Mouse (Mus musculus) frontal cortex, postnatal 14 days (tissue): Measurements from ENCODE around the gene Fpr1.
"Not testable (repeated sequence)": the region's sequence is repeated elsewhere in the genome, so short reads cannot be mapped to it uniquely, and the experiment has no call there.

Experiments used
- DNase-seq, 2 experiments: peaks; one replicate each; pipeline ENCODE4 v3.0.0; 2022; ENCODE audit warnings: low spot score in 2 of 2

Gene Fpr1

DNA sequence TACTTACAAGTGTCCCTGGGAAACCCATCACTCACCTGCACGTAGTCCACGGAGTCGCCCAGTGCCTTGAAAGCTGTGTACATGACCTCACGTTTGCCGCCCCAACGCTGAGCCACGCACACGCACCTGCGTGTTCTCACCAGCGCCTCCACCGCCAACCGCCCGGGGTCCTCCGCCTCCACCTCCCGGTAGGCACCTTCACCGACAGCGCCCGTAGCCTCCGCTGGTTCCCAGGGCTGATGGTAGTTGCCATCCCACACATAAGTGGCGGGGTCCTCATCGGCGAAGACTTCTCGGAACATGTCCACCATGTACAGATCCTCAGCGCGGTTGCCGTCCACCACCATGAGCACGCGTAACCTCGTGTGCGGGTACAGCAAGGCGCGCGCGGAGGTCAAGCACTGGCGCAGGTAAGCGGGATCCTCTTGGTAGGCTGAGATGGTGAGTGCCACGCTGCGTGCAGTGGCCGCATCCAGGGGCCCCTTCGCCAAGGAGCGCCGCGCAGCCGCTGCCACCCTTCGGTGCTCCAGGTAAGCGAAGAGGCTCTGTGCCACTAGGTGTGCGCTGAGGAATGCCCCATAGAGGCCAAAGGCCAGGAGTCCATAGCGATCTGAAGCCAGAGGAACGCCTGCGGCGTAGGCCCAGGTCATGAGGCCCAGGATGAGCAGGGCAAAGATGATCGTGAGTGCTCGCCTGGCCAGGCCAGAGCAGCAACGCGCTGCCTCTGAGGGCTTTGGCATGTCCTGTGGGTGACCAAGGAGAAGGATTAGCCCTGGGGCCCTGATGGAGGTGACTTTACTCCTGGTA is 33.6 kb downstream of the Fpr1 start:
- DNase-seq, result no peak

DNA sequence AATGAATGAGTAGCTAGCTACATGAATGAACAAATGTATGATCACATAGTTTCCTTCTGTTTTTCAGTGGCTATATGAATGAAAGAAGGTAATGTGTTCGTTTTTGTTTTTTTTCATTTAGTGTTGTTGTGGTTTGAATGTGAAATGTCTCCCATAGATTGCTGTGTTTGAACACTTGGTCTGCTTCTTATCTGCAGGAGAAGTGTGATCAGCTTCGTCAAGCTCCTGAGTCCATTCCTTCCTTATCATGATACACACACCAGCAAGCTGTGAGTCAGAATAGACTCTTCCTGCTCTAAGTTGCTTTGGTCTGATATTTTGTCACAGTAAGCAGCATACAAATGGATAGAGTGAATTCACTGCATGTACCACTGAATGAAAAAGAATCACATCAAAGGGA is 34.8 kb downstream of the Fpr1 start:
- DNase-seq, result no peak

DNA sequence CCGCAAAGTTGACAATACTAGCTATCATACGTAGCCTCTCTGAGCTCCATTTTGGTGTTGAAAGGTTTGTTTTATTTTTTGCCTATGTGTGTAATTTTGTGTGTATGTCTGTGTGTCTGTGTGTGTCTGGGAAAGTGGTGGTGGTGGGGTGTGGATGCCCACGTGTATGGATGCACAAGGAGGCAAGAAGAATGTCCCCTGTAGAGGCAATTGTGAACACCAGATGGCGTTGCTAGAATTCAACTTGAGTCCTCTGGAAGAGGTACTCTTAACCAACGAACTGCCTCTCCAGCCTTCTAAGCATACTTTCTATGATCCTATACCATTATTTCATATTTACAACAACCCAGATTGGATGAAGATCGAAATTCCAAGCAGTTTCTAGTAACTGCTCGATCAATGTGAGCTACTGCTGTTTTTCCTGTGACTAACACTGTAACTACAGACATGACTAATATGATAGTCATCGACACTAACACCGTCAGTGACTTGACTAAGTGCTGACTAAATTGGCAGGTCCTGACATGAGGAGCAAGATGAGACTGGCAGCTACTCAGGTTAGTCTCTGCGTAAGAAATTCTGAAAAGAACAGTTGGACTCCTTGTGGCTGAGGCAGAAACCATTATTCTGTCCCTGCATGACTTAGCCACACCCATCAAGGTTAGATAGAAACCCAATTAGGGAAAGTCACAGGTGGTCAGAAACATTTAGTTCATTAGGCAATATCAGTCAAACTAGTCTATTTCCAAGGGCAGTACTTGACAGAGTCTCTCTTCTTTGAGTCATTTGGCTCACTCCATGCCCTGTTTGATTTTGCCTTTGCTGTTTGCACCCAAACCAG is 38.3 kb downstream of the Fpr1 start:
- peak in 1 of 2 experiments; percentile 31 for DNase-seq

DNA sequence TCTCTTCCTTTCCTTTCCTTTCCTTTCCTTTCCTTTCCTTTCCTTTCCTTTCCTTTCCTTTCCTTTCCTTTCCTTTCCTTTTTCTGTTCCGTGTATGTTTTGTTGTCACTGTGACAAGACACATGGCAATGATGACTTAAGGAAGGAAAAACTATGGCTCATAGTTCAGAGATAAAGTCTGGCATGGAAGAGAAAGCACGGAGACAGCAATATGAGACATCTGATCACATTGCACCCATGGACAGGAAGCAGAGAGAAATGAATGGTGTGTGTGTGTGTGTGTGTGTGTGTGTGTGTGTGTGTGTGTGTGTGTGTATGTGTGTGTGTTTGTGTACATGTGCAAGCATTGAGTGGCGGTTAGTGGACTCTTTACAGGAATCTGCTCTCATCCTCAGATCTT is 39.1 kb downstream of the Fpr1 start:
- DNase-seq, result not testable (repeated sequence)

DNA sequence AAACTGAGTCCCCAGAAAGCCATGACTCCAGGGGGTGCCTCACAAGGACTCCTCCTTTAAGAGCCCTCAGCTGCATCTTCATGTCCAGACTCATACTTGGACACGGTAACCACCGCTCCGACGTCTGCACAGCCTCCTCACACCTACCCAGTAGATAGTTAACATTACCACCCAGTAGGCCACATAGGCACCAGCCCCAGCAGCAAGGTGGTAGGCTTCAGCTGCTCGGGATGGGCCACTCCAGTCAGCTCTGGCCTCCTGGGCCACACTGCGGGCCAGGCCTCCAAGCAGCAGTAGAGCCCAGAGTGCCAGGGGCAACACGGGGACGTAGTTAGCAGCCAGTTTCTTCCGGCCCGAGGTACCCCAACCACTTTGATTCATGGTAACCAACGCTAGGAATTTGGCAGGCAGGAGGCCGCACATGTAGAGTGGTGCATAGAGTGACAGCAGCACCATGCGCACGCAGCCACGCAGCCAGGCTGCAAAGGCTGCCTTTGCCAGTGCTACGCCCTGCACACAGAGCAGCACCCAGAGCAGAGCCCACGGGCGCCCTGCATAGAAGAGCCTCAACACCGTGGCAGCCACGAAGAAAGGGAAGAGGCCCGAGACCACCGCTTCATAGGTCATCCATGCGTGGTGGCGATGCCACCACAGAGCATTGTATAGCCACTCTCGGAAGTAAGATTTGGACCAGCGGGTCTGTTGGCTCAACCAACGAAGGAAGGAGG is 40.0 kb downstream of the Fpr1 start:
- no peak for DNase-seq

DNA sequence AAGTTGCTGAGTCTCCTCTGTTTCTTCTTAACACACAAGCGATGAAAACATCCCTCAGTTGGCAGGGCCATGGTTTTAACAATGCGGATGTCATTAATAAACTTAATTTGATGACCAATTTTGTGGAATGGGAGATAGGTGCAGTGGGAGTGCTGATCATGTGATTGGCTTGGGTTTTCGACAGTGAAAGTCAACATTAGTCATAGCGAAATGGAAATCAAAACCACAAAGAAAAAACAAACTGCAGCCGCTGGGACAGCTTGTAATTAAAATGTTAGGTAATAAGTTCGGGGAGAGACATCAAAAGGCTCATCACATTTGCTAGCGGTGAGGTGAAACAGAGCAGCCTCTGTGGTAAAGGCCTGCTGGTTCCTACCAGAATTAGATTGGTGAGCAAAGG is 42.9 kb downstream of the Fpr1 start:
- no peak for DNase-seq

DNA sequence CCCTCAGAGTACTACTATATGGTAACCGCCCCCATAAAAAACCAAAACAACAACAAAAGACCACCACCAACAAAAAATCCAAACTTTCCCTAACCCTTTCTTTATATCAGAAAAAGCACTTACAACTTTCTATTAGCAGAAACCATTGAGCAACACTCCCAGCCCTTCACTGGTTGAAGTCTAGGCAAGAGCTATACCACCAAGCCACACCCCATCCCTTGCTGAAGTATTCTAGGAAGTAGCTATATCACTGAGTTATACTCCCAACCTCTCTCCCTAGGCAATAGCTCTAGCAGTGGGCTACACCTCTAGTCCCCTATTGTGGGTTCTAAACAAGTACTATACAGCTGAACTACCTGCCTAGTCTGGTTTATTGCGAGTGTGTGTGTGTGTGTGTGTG is 44.5 kb downstream of the Fpr1 start:
- DNase-seq, result no peak

DNA sequence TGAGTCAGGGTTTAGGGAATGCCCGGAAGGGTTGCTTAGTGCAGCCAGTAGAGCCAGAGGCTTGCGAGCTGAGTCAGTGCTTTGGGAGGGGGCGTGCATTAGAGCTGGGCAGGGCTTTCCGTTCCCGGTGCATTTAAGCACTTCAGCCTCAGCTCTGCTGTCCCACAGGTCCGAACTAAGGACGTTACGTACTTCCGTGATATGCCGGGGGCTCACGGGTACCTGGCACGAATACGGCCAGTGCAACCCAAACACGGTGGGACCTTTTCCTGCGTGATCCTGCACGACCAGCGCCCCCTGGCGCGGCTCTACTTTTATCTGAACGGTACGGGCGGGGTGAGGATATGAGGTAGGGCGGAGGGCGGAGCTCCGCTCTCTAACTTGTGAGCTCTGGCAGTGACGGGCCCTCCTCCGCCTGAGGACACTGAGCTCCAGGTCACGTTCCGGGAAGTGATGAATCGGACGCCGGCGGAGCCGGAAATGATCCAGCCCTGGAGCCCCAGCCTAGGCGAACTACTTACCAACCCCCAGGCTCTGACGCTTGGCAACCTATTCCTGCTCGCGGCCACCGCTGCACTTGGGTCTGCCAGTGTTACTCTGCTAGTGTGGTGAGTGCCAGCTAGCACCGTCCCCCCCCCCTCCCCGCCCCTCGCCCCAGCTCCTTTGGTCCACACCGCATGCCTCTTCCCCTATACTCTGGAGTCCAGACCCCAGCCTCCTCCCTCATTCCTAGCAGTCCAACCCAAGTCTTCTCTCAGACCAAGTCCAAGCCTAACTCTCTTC is 45.6 kb downstream of the Fpr1 start:
- DNase-seq, result peak; percentile 94

DNA sequence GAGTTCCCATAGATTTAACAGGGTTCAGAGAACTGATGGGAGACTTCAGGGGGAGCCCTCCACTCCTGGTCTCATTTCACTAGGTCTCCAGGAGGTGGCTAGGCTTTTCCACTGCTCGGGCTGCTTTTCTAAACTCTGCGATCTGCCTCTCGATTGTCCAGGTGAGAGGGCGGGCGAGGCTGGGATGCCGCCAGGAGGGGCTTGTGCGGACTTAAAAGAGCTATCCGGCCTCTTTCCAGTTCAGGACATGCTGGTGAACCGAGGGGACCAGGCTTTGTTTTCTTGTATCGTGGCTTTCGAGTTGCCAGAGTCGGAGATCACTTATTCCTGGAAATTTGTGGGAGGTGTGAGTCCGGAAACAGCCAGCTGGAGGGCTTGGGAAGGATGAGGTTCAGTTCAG is 46.3 kb downstream of the Fpr1 start:
- peak; percentile 29 to 31 for DNase-seq

DNA sequence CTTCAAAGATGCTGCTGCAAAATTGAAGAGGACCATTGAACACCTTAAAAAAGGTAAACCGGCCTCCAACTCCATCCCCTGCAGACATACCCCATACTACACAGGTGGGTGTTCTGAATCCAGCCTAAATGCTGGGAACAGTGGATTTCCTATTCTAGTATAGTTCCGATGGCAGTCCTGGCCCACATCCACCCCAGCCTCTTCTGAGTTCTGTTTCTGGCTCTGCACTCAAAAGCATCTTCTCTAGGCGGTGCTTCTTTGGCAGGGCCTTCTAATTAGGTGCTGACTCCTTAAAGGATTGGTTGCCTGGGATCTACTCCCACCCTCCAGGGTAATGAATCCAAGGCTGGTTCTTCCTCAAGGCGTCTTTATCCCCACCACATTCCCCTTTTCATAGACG is 47.6 kb downstream of the Fpr1 start:
- no peak for DNase-seq

DNA sequence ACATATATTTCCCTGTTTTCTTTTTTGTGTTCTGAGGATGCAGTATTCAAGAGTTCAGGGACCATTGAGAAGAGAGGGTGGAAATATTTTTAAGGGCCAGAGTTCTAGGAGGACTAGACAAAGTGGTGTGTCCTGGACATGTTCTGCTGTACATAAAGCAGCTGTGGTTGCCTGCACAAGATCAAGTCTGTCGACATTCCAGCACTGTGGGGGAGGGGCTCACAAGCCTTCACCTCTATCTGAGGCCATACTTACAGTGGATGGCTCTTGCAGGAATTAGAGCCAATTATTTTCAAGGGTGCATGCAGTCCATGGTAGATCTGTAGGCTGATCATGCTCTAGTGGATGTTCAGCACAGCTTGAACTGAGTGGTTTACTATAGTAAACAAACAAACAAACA is 48.8 kb downstream of the Fpr1 start:
- no peak for DNase-seq

DNA sequence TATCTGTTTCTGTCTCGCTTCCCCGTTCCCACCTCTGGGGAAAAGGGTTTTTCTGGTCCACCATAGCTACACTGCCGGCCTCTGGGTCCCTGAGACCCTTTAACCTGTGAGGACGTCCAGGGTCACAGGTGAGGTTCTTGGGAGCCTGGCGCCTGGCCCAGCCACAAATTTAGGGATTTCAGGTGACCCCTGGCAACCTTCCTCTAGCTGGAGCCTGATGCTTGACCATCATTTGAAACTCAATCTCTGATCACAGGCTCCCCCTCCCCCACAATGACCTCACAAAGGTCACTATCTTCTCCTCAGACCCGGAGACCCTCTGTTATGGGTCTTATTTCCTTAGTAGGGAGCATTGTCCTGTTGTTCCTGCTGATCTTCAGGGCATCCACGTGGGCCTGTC is 53.0 kb downstream of the Fpr1 start:
- DNase-seq, result no peak

DNA sequence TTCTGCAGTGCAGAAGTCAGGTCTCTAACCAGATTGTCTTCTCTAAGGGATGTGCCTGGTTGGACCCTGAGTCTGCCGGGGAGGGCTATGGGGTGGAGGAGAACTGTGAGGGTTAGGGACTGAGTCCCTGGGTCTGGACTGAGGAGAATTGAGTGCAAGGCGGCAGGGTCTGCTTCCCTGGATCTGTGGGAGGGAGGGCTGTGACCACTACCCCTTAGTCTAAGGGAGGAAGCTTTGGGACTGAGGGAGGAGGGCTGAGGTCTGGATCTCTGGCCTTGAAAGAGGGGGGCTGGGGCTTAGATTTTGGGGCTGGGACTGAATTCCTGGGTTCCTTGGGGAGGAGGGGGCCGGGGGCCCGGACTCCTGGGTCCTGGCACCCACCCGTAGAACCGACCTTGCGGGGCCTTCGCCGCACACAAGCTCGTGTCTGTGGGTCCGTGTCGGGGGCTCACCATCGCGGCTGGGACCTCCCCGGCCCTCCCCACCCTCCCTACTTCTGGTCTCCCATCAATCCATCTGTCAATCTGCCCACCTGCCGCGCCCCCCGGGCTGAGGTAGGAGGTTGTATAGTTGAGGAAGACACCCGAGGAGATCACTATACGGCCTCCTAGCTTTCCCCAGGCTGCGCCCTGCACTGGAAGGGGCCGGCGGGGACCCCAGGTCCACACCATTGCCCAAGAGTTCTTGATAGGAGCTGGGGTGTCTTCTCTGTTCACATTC is 53.8 kb downstream of the Fpr1 start:
- no peak for DNase-seq

DNA sequence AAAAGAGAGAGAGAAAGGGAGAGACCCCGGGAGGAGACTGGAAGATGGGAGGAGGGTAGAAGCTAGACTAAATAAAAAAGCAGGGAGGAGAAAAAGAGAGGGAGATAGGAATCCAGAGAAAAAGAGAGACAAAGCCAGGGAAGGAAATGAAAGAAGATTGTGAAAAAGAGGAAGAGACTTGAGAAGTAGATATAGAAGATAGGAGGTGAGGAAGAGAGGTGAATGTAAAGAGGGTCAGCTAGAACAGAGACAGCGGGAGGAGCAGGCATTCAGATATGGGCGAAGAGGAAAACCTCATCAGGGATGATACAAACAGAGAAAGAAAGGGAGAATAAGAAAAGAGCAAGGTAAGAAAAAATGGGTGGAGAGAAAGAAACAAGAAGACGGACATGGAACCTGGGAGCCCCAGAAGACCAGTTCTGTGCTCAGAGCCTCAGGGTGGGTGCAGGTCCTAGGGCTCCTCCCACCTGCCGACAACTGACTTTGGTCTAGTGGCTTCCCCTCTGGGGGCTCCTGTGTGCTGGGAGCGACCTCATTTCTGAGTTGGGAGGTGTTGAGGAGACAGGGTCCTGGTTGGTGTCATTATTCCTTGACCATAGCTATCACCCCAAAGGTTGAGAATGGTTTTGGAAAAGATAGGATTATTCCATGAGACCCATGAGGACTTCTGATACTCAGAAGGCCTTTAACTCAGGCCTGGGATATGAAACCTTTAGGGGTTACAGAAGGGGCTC is 54.5 kb downstream of the Fpr1 start:
- DNase-seq, result no peak

DNA sequence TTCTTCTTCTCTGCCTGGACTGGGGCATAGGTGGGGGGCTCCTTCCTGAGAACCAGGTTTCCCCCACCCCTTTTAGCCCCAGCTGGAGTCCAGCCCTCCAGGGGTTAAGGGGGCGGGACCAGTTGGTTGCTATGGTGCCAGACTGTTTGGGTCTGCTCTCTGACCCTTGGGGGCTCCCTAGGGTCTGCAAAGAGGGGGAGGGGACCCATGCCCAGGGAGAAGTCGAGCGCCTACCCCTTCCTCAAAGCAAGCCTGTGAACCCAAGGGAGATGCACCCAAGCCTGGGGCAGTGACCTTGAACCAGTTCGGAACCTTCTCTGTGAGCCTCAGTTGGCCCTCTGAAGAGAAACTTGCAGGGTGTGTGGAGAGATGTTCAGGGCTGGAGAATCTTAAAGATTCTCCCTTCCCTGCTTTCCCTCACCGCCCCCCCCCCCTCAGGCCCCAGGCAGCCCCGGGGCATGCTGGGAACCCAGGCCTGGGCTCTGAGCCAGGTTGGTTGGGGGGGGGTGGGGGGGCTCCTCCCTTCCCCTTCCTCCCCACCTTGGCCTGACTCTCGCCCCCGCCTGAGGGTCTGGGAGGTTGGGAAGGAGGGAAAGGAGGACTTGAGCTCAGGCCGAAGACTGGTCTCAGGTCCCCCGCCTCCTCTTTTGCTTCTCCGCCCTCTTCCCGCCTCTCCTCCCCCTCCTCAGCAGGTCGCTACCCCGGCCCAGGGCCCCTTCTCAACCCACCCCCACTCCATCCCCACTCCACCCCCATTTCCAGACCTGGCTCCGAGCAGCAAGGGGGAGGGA is 55.4 kb downstream of the Fpr1 start:
- DNase-seq, result peak; percentile 26 to 67

DNA sequence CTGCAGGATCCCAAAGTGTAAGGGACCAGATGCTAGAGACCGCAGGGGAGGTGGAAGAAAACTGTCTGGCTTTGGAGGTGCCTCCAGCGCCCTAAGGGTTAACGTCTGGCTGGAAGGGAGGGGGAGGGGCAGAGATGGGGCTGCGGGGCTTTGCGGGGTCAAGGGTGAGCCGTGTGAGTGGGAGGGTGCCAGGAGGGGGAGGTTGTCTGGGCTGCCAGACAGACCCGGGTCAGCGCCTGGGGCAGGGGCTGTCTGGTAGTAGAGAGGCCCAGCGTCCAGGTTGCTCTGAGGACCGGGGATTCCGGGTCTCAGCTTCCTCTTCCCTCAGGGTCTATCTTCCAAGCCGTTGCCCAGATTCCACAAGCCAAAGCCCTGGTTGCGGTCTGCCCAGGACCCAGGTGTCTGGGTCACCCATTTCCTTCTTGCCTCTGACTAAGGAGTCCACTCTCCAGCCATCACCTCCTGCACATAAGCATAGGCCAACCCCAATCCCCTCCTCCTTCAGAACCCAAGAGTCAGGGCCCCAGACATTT is 56.0 kb downstream of the Fpr1 start:
- DNase-seq, result peak; percentile 45 to 48

DNA sequence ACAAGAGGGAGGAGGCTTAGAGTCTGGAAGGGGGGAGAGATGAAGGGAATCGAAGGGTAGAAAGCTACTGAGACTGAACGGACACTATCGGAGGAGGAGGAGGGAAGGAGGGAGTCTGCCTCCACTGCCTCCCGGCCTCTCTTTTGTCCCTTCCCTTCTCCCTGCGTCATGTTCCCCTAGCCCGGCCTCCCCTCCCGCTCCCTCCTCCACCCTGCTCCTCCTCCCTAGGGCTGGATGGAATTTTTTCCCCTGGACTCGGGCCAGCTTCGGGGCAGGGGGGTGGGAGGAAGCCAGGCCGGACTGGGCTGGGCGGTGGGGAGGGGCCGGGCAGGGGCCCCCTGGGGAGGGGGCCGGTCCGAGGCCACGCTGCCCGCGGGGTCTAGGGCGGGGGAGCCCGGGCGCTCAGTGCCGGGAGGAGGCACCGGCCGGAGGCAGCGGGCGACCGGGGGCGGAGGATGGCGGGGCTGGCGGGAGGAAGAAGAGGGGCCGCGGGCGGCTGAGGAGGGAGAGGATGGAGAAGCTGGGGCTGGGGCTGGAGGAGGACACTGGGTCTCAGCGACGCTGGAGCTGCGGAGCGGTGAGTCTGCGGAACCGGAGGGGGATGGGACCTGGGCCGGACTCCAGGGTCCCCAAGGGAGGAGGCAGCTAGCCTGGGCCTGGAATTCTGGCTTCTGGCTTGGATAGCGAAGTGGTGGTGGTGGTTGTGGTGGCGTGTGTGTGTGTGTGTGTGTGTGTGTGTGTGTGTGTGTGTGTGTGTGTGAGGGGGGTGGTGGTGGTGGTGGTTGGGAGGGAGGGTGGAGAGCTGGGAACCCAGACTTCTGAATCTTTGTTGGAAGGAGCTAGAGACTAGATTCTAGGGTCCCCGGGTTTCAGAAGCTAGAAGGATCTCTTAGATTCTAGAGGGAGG is 56.7 kb downstream of the Fpr1 start, which contains the start of gene Spaca6:
Spaca6 (plus strand) TSS at position 408 of the 907 bp plus-strand sequence.
- peak; percentile 79 to 82 for DNase-seq
